Mouse (Mus musculus) liver, postnatal 0 days (tissue): ENCODE data around the gene Cela3a.

Source experiments
- CTCF ChIP-seq: sonication (generic); IDR thresholded peaks from 2 replicates; pipeline ENCODE4 v1.5.1; 2016; ENCODE audit warnings: antibody characterized with exemption, low read depth
- EP300 ChIP-seq: IDR thresholded peaks from 2 replicates; pipeline ENCODE4 v1.6.1; 2016; ENCODE audit warnings: antibody characterized with exemption, low read depth, mild to moderate bottlenecking

- TF ChIP-seq CTCF, result no peak
- no peak for TF ChIP-seq EP300
Observed at GRCm38 (mm10) chr4:137445881-137446280, 36.3 kb upstream of the Cela3a start.
